Mouse (Mus musculus): ENCODE measurements around the gene Rd3. TPM values are rescaled to one million over a fixed set of nuclear protein-coding genes. Genes with fewer than 3 reads are reported as not detected.

Rd3 gene
- polyA plus RNA-seq, 1 experiment = not detected

- Histone ChIP-seq H3K36me3 (ENCODE audit: control insufficient read depth, insufficient read depth) (peaks cover 12% of the 10 kb centered on the region), H3K4me2 (ENCODE audit: low read depth) (no peak overlapping the region), H3K79me2 (ENCODE audit: control insufficient read depth, insufficient read depth) (no peaks in the 10 kb centered on the region), H3K4me3 (no peak overlapping the region), H3K27me3 (ENCODE audit: control insufficient read depth, insufficient read depth, insufficient read length) (no peaks in the 10 kb centered on the region), H3ac (ENCODE audit: control insufficient read depth, insufficient read length) (no peak overlapping the region)
- TF ChIP-seq MAX (IDR thresholded peaks at IDR 0.05; ENCODE audit: low read depth) (no peak), TCF12 (IDR thresholded peaks at IDR 0.05; ENCODE audit: insufficient read depth, poor library complexity, severe bottlenecking) (no peak), TCF3 (IDR thresholded peaks at IDR 0.05; ENCODE audit: insufficient read length, low read depth) (no peak), USF1 (IDR thresholded peaks at IDR 0.05; ENCODE audit: low read depth) (no peak), POLR2AphosphoS2 (IDR thresholded peaks at IDR 0.05; ENCODE audit: insufficient read length, low read depth) (no peak), MYOD1 (IDR thresholded peaks at IDR 0.05; ENCODE audit: control insufficient read depth in 1 of 3, insufficient read length in 2 of 3, low read depth in 2 of 3) (no peak), REST (IDR thresholded peaks at IDR 0.05; ENCODE audit: insufficient read depth, insufficient read length) (no peak), E2F4 (IDR thresholded peaks at IDR 0.05; ENCODE audit: insufficient read depth) (no peak), MYOG (IDR thresholded peaks at IDR 0.05; ENCODE audit: control insufficient read depth in 1 of 3, insufficient read depth in 1 of 3, insufficient read length in 2 of 3, low read depth in 2 of 3) (no peak), POLR2A (IDR thresholded peaks at IDR 0.05; ENCODE audit: insufficient read length, low read depth) (no peak), CEBPB (IDR thresholded peaks at IDR 0.05; ENCODE audit: insufficient read depth, poor library complexity, severe bottlenecking) (no peak)
These were observed 18.3 kb downstream of the Rd3 start for GRCm38 (mm10) chr1:191995488-191995887.

- Histone ChIP-seq H3K36me3 (ENCODE audit: control insufficient read depth, insufficient read depth) (peaks cover 14% of the 10 kb centered on the region), H3K79me2 (ENCODE audit: control insufficient read depth, insufficient read depth) (no peaks in the 10 kb centered on the region), H3ac (ENCODE audit: control insufficient read depth, insufficient read length) (no peak overlapping the region), H3K4me2 (ENCODE audit: low read depth) (no peak overlapping the region), H3K27me3 (ENCODE audit: control insufficient read depth, insufficient read depth, insufficient read length) (no peaks in the 10 kb centered on the region), H3K4me3 (no peak overlapping the region)
- TF ChIP-seq MAX (IDR thresholded peaks at IDR 0.05; ENCODE audit: low read depth) (no peak), POLR2A (IDR thresholded peaks at IDR 0.05; ENCODE audit: insufficient read length, low read depth) (no peak), TCF12 (IDR thresholded peaks at IDR 0.05; ENCODE audit: insufficient read depth, poor library complexity, severe bottlenecking) (no peak), E2F4 (IDR thresholded peaks at IDR 0.05; ENCODE audit: insufficient read depth) (no peak), SRF (IDR thresholded peaks at IDR 0.05; ENCODE audit: control insufficient read depth, insufficient read length, low read depth) (no peak), CEBPB (IDR thresholded peaks at IDR 0.05; ENCODE audit: insufficient read depth, poor library complexity, severe bottlenecking) (no peak), USF1 (IDR thresholded peaks at IDR 0.05; ENCODE audit: low read depth) (no peak), MYOG (IDR thresholded peaks at IDR 0.05; ENCODE audit: control insufficient read depth in 1 of 3, insufficient read depth in 1 of 3, insufficient read length in 2 of 3, low read depth in 2 of 3) (no peak), TCF3 (IDR thresholded peaks at IDR 0.05; ENCODE audit: insufficient read length, low read depth) (no peak), POLR2AphosphoS2 (IDR thresholded peaks at IDR 0.05; ENCODE audit: insufficient read length, low read depth) (no peak), MYOD1 (IDR thresholded peaks at IDR 0.05; ENCODE audit: control insufficient read depth in 1 of 3, insufficient read length in 2 of 3, low read depth in 2 of 3) (no peak), REST (IDR thresholded peaks at IDR 0.05; ENCODE audit: insufficient read depth, insufficient read length) (no peak)
These were observed 18.7 kb downstream of the Rd3 start for GRCm38 (mm10) chr1:191995916-191996315.

GRCm38 (mm10) chr1:191996621-191997185 lies 19.5 kb downstream of the Rd3 start:
- H3K36me3 ChIP-seq (ENCODE audit: control insufficient read depth, insufficient read depth) = peaks cover 17% of the 10 kb centered on the region
- no peaks in the 10 kb centered on the region for H3K27me3 ChIP-seq (ENCODE audit: control insufficient read depth, insufficient read depth, insufficient read length)
- no peaks in the 10 kb centered on the region for H3K79me2 ChIP-seq (ENCODE audit: control insufficient read depth, insufficient read depth)
- H3K4me2 ChIP-seq (ENCODE audit: low read depth) = no peak overlapping the region
- H3ac ChIP-seq (ENCODE audit: control insufficient read depth, insufficient read length) = no peak overlapping the region
- TF ChIP-seq TCF12 (IDR thresholded peaks at IDR 0.05; ENCODE audit: insufficient read depth, poor library complexity, severe bottlenecking) = no peak
- no peak overlapping the region for H3K4me3 ChIP-seq

- TF ChIP-seq SRF (IDR thresholded peaks at IDR 0.05; ENCODE audit: control insufficient read depth, insufficient read length, low read depth) (no peak), REST (IDR thresholded peaks at IDR 0.05; ENCODE audit: insufficient read depth, insufficient read length) (no peak), MAX (IDR thresholded peaks at IDR 0.05; ENCODE audit: low read depth) (no peak), POLR2AphosphoS2 (IDR thresholded peaks at IDR 0.05; ENCODE audit: insufficient read length, low read depth) (no peak), TCF12 (IDR thresholded peaks at IDR 0.05; ENCODE audit: insufficient read depth, poor library complexity, severe bottlenecking) (no peak), MYOD1 (IDR thresholded peaks at IDR 0.05; ENCODE audit: control insufficient read depth in 1 of 3, insufficient read length in 2 of 3, low read depth in 2 of 3) (no peak), TCF3 (IDR thresholded peaks at IDR 0.05; ENCODE audit: insufficient read length, low read depth) (no peak), POLR2A (IDR thresholded peaks at IDR 0.05; ENCODE audit: insufficient read length, low read depth) (no peak), MYOG (IDR thresholded peaks at IDR 0.05; ENCODE audit: control insufficient read depth in 1 of 3, insufficient read depth in 1 of 3, insufficient read length in 2 of 3, low read depth in 2 of 3) (no peak), E2F4 (IDR thresholded peaks at IDR 0.05; ENCODE audit: insufficient read depth) (no peak), CEBPB (IDR thresholded peaks at IDR 0.05; ENCODE audit: insufficient read depth, poor library complexity, severe bottlenecking) (no peak), USF1 (IDR thresholded peaks at IDR 0.05; ENCODE audit: low read depth) (no peak)
- H3K27me3 ChIP-seq (ENCODE audit: control insufficient read depth, insufficient read depth, insufficient read length) = no peaks in the 10 kb centered on the region
- no peak overlapping the region for H3ac ChIP-seq (ENCODE audit: control insufficient read depth, insufficient read length)
- no peak overlapping the region for H3K4me3 ChIP-seq
- H3K36me3 ChIP-seq (ENCODE audit: control insufficient read depth, insufficient read depth) = peaks cover 17% of the 10 kb centered on the region
- no peaks in the 10 kb centered on the region for H3K79me2 ChIP-seq (ENCODE audit: control insufficient read depth, insufficient read depth)
- no peak overlapping the region for H3K4me2 ChIP-seq (ENCODE audit: low read depth)
These were observed 21.9 kb downstream of the Rd3 start for GRCm38 (mm10) chr1:191999022-191999421.

Other genes starting within 250 kb of the Rd3 start
- 21.2 TPM for gene Nek2, start 155.9 kb upstream of the Rd3 start, polyA plus RNA-seq (2012; fragmentation: generic; extraction: Trizol)
- 3.9 TPM for gene Slc30a1, start 70.6 kb upstream of the Rd3 start, polyA plus RNA-seq (2012; fragmentation: generic; extraction: Trizol)
- 10.8 TPM for gene Traf5, start 115.2 kb downstream of the Rd3 start, polyA plus RNA-seq (2012; fragmentation: generic; extraction: Trizol)
- gene Rcor3, start 160.7 kb downstream of the Rd3 start, polyA plus RNA-seq (2012; fragmentation: generic; extraction: Trizol) = 12.0 TPM
- 0.01 TPM for gene Kcnh1, start 213.4 kb downstream of the Rd3 start, polyA plus RNA-seq (2012; fragmentation: generic; extraction: Trizol)

Measured in myocyte (in vitro differentiated cells).